Mouse (Mus musculus): ENCODE measurements around the gene Higd1a. TPM values are rescaled to one million over a fixed set of nuclear protein-coding genes. Genes with fewer than 3 reads are reported as not detected.

Gene Higd1a
- total RNA-seq, 4 experiments from 2014 or later: 86.5 to 102 (median 89.7) TPM

DNA sequence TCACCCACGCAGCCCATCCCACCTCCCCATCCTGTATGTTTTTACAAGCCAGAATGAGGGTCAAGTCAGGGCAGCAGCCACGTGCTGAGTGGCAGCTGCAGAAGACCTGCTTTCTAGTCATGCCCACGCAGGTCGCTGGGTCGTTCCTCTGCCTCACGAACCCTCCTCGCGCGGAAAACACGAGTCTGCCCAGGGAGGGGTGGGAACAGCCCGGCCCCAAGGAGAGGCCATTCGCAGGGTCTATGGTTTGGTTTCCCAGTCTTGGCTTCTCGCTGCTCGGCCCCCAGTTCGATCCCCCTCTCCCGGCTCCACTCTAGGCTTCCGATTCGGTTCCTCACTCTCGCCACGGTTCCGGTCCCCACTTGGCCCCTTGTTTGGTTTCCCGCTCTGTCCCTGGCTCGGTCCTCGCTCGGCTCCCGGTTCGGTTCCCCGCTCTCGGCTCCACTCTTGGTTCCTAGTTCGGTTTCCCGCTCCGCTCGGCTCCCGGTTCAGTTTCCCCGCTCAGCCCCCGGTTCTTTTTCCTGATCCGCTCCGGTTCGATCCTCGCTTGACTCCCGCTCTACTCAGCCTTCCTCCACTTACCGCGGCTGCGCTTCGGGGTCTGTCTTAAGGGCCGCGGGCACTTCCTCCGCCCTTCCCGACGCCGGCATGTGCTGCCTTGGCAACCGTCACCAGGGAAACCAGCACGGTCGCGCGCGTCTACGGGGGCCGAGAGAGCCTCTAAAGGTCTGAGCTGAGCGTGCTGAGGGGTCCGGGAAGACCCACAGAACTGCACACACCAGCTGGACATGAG is 19.1 kb downstream of the Higd1a start, which contains the start of gene Ccdc13:
Gene Ccdc13 (minus strand): TSS at position 633 of the 793 bp plus-strand sequence.
- DNase-seq (ENCODE audit: low spot score in 2 of 2): peak; percentile 68 to 77

DNA sequence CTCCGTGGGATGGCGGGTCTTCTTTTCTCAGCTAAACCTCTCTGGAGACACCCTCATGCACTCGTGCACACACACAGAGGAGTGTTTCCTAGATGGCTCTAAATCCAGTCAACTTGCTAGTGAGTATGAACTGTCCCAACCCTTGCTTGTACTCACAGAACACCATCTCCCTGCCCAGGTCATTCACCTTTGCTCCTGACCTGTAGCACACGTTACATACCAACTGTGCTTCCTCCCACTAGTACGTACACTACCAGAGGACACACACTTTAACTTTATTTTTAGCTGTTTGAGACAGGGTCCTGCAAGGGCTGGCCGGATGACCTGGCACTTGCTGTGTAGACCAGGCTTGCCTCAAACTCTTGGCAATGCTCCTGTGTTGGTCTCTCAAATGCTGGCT is 20.2 kb downstream of the Higd1a start:
- no peak for DNase-seq (ENCODE audit: low spot score in 2 of 2)

DNA sequence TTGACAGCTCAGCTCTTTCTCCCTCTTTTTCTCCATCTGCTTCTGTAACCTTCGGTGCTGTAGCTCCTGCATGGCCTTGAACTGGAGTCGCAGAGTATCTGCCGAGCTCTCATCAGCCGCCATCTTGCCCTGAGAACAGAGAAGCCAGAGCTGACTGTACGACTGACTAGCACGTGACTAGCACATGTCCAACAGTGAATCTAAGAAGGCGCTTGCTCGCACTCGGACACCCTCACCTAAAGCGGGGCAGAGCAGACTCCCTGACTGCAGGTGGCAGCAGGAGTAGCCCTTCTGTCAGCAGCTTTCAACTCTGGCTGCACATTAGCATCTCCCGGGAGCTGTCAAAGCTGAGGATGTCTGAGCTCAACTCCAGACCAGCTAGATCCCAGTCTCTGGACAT is 24.3 kb downstream of the Higd1a start:
- DNase-seq (ENCODE audit: low spot score in 2 of 2): no peak

DNA sequence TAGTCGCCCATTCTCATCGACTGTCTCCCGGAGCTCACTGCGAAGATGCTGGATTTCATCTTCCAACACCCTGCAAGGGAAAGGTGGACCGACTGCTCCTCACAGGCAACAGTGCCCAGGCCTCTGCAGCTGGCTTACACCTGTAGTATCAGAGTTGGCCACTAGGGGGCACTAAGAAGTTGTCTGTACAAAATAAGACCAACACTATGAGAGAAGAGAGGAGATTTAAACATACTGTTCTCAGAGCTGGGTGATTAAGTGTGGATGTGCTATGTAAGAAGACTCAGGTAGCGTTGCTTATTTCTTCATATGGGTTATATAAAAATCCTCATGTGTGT is 27.2 kb downstream of the Higd1a start:
- DNase-seq (ENCODE audit: low spot score in 2 of 2): peak; percentile 64 to 72

DNA sequence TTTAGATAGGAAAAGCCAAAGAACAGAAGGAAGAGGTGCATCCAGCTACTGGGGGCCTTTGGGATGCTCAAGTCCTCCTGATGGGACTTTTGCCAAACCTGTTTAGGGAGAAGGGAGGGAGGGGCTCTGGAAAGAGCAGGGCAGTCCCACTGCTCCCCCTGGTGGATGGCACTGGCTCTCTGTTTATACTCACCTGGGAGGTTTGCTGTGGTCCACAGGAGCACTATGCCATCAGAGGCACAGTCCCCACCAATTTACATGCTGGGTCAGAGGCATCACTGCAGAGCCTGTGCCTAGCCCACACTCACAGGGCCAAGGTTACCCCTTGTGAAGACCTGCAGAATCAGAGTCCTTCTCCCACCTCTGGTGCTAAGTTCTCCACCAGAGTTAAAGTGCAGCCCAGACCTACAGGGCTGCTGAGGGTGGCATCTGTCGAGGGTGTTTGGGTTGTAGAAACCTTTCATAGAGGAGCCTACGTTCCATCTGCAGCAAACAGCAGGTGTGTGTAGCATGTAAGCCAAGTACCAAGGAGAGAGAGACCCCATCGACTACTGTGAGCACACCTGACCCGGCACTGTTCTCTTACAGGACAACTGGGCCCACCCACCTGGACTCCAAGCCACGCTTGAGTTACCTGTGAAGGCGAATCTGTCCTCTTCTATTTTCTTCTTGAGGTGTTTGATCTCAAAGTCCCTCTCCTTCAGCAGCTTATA is 27.8 kb downstream of the Higd1a start:
- no peak for DNase-seq (ENCODE audit: low spot score in 2 of 2)

DNA sequence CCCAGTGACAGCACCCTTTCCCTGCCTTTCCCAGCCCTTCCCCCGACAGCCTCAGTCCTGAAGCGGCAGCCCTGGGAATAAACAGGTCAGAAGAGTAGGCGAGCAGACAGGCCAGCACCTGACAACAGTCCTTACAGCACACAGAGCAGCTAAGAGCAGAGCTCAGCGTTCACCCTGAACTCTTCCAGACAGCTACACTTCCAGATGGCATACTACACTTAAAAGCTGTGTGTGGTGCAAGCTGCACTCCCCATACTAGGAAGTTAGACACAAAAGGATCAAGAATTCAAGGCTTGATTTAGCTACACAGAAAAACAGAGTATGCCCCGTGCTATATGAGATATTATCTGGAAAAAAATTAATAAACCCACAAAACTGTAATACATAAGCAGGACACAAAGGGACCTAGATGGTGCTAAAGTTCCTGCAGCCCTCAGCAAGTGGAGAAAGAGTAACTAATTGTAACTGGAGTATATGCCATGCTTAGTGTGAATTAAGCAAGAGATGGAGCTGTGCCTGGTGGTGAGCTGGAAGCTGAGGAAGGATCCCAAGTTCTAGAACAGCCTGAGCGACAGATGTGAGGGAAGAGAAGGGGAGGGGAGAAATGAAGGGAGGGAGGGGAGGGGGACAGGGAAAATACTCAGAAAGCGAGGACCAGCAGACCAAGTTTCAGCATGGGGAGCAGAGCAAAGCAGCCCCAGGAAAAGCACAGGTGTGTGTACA is 28.7 kb downstream of the Higd1a start:
- no peak for DNase-seq (ENCODE audit: low spot score in 2 of 2)

DNA sequence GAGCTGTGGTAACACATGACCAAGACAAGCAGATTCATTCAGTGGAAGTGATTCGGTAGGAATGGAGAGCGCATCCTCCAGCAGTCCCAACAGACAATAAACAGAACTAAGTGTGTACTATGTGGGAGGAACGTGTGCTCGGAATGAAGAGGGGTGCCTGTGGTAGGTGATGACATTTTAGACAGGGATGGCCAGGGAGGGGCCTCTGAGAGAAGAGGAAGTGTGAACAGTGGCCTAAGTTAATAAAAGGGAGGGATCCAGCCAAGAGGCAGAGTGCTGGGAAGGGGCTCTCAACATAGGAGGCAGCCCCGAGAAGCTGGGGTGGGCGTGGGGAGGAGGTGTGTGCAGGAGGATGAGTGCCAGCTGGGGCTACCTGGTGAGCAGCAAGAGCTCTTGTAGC is 29.8 kb downstream of the Higd1a start:
- no peak for DNase-seq (ENCODE audit: low spot score in 2 of 2)

DNA sequence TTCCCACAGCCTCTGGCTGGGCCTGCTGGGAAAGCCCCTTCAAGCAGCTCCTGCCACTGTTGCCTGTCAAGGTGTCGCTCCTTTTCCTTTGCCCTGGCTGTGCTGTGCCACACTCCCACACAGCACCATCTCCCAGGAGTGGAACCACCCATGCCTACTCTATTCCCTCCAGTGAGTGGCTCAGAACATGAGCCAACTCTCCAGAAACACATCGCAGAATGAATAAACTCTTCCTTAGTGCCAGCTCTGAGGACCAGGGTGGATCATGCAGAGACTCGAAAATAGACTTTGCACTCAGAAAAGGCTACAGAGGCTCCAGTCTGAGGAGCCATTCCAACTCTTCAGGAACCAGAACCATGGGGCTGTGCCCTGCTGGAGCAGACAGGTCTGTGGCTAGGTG is 31.8 kb downstream of the Higd1a start:
- peak in 1 of 2 experiments; percentile 62 for DNase-seq (ENCODE audit: low spot score in 2 of 2)

DNA sequence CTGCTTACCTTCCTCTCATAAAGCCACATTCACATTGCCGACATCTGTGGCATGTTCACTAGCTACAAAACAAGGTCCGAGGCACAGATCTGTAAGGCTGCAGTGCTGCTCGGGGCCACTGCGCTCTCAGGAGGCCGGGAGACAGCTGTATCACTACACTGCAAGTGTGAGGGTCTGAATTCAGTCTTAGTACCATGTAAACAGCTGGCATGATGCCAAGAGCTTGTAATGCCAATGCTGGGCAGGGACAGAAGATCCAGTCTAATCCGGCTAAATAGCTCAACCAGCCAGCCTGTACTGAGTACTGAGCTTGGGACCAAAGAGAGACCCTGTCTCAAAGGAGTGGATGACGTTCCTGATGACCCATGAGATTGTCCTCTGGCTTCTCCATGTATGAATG is 34.2 kb downstream of the Higd1a start:
- DNase-seq (ENCODE audit: low spot score in 2 of 2): no peak

DNA sequence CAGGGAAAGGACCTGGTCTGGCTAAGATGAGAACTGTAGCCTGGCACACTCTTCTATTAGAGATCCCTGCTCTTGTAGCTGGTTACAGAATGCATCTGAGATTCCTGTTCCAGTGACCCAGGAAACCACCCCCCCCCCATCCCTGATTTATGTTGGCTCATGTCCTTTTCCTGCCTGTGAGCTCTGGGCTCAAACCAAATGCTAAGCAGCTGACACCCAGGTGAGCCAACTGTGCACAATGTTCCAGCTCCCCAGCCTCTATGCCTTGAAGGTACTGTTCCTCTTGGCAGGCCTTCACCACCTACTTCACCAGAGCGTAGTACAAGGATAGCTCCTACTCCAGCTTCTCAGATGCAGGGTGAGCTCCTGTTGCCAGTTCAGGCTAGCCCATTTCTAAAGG is 35.1 kb downstream of the Higd1a start:
- DNase-seq (ENCODE audit: low spot score in 2 of 2): no peak

DNA sequence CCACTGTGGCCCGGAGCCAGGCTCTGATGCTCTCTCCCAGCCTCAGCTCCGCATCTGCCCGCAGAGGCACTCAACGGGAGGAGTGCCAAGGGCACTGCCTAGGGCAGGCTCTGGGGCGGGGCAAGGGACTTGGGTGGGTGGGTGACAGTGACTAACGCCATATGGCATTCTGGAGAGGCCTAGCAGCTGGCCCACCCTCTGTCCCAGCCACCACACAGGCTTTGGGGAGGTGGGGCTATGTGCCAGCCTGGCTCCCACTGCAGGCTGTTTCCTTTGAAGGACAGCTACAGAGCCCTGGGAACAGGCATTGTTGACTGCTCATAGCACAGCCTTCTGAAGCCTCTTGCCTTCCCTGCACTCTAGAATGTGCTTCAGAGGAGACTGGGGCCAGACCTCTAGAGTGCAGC is 35.6 kb downstream of the Higd1a start:
- DNase-seq (ENCODE audit: low spot score in 2 of 2): peak in 1 of 2 experiments; percentile 63

DNA sequence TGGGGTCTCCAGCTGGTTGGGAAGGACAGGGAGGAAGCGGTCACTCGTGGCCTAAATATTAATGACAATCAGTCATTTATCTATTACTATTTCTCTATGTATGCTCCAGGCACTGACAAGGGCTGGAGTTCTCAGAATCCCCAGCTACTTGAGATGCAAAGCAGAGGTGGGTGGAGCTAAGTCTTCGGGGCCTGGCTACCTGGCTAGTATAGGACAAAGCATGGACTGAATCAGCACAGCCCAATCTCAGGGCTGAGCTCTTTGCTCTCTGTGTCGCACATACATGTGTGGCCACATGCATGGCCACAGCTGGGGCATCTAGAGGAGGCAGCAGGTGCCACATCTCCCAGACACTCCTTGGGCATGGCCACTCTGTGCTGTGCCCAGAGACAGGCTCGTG is 37.4 kb downstream of the Higd1a start:
- DNase-seq (ENCODE audit: low spot score in 2 of 2): no peak

DNA sequence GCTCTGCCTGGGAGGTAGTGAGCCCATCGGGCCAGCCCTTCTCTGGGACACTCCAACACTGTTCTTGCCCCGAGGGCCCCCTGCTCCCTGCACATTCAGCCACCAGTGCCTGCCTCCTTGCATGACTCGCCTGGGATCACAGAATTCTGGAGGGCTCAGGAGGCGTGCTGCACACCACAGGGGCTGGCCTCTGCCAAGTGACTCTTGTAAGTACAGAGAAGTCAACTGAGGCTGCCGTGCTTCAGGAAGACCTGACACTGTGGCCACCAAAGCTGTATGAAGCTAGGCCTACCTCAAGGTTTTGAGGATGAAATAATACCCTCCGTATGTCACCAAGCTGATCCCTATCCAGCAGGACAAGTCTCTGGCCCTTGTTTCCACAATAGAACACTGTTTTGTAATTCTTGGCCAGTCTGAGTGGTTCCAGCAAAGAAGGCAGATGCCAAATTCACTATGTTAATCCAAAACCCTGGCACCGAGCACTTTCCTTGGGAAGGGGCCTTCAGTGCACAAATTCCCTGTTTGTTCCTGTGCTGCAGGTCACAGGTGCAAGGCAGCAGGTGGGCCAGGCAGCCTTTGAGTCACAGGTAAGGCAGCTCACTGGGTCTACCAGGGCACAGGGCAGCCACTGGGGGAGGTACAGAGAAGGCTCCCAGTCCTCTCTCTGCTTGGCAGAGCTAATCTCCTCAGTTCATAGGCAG is 38.2 kb downstream of the Higd1a start:
- no peak for DNase-seq (ENCODE audit: low spot score in 2 of 2)

DNA sequence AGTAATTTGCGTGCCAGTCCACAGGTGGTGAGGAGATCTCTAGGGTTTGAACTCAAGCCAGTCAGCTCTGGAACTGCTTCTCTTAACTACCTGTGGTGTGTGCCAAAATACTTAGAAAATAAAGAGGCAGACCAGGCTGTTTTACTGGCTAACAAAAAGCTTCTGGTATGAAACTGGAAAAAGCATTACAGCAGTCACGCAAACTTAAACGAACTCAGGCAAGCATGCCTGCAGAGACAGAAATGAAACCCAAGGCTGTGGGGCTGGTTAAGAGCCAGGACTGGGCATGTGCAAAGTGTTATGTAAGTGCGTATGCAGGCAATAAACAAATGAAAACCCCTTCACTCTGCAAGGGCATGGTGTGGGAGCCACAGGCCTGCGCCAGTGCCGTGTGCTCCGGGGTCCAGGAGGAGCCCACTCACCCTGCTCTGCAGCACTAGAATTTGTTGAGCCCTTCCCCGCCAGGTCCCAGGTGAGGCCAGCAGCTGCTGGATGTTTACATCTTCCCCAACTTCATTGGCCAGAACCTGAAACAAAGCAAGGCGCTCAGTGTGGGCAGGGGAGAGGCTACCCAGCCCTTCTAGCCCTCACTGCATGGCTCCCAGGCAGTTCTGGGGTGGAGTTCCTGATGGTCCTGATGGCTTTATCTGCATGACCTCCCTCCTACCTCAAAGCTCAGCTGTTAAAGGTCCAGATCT is 38.9 kb downstream of the Higd1a start:
- DNase-seq (ENCODE audit: low spot score in 2 of 2): no peak

DNA sequence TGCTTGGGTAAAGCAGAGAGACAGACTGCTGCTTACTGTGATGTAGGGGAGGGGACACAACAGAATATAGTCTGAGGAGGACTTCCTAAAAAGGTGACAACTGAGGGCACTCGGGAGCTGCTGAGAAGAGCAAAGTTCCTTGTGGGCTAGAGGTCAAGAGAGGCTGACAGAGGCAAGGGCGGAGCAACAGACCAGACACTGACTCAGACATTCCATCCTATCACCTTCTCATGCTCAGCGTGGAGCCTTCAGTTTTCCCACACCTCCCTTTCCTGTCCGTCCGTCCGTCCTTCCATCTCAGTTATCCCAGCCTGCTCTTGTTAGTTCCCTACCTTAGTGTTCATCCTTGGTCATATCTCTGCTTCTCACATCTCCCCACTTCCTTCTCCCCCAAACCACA is 43.0 kb downstream of the Higd1a start:
- no peak for DNase-seq (ENCODE audit: low spot score in 2 of 2)

DNA sequence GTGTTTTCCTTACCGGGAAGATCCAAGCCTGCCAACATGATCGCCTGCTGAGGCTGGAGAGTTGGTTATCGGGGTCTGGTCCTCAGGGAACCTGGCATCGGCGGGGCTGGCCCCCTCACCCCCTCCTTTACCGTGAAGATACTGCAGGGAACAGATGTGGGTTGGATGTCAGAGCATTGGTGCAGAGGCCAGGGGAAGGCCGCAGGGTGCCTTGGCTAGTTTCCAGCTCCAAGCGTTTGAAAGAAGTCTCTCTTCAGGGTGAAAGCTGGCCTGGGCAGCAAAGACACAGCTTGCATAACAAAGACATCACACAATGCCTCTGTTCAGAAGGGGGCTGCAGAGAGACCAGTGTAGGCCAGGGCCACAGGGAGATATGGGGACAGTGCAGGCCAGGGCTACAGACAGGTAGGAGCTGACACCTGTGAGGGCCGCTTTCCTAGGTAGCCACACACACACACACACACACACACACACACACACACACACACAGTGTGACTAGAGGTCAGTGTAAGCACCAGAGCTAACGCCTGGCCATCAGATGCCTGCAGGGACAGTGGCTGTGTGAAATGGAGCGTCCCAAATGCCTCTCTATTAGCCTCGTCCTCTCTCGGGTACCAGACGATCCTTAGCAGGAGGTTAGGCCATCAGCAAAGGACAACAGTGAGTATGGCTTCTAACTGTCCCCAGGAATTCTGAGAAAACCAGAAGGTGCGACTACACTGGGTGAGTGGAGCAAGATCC is 47.9 kb downstream of the Higd1a start:
- DNase-seq (ENCODE audit: low spot score in 2 of 2): peak in 1 of 2 experiments; percentile 77

DNA sequence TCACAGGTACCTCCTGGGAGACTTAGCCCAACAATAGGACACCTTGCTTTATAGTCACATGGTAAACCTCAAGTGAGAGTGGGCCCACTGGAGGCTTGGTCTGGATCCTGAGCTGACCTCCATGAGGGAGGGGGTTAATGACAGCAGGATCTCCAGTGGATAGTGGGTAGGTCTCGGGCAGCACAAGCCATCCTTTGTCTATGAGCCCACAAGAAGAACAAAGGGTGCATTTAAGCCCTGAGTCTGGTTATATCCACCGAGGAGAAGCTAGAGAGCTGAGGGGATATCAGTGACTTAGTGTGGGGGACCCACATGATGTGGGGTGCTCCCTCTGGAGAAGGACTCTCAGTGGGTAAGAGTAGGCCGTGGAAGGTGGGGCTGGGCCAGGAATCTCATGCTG is 49.7 kb downstream of the Higd1a start:
- DNase-seq (ENCODE audit: low spot score in 2 of 2): no peak

DNA sequence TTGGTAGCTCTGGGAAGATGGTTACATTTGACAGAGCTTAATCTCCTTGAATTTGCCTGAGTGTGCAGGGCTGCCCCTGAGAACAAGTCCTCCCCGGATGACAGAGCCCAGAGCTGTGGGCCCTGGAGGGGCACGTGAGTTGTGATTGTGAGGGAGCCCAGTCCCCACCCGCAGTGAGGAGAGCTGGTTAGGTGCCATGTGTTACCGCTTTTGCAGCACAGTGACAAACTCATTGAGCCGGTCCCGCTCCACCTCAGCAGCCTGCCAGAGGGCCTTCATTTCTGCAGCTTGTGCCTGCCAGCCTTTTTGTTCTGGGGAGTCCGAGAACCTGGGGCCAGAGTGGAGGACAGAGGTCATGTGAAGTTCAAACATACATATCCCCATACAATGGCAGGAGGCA is 50.2 kb downstream of the Higd1a start:
- DNase-seq (ENCODE audit: low spot score in 2 of 2): no peak

DNA sequence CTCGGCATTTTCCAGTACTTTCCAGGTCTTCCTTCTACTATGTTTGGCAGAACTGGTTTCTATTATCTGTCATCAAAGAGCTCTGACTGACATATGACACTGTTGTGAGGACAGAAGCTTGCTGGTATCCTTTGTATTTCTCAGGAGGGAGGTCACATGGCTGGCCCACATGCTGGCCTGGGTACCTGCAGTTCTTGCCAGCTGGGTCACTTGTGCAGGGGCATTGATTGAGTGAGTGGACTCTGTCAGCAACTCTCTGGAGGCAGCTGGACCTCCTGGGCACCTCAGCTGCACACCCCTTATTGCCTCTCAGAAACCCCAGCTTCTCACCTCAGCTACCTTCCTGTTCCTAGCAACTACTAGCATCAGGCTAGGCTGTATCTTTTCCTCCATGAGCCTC is 50.6 kb downstream of the Higd1a start:
- no peak for DNase-seq (ENCODE audit: low spot score in 2 of 2)

DNA sequence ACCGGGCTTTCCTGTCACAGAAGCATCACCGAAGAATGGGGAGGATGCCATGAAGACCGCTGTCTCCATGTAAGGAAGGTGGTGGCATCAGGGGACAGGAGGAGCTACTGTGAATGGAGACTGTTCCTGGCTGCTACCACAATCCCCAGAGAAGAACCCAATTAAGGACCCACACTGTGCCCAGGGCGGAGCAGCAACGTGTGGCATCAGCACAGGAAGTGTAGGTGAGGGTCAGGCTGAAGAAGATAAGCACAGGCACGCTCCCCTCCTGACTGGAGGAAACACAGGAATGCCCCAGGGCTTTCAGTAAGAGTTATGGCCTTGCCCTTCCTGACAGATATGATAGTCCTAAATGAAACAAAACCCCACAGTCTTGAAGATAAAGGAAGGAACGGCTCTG is 55.4 kb downstream of the Higd1a start:
- no peak for DNase-seq (ENCODE audit: low spot score in 2 of 2)

All from left cerebral cortex, adult 8-10 months (tissue).